Mouse (Mus musculus) lung, adult 2 months (tissue): ENCODE results near the gene Myh8.

Experiments used
- CTCF ChIP-seq: fragments of 200-500 bp; IDR thresholded peaks from 2 replicates; pipeline ENCODE4 v1.5.1; 2011; ENCODE audit warnings: mild to moderate bottlenecking, low read length, control low read depth; ENCODE audit not compliant: insufficient read depth
- POLR2A ChIP-seq: fragments of 200-500 bp; IDR thresholded peaks from 2 replicates; pipeline ENCODE4 v1.6.1; 2011; ENCODE audit warnings: low read depth, mild to moderate bottlenecking, control low read depth, low read length, borderline replicate concordance; ENCODE audit errors: extremely low read depth

- no peak for TF ChIP-seq POLR2A
- TF ChIP-seq CTCF: no peak
Observed at GRCm38 (mm10) chr11:67345856-67346236, 68.9 kb downstream of the Myh8 start.
